Mouse (Mus musculus): Measurements from ENCODE around the gene Rpap2. TPM values are rescaled to one million over a fixed set of nuclear protein-coding genes. Genes with fewer than 3 reads are reported as not detected.
A peak's percentile ranks its signal among the peaks of the same experiment; 100 is the strongest.

Rpap2 gene
- polyA plus RNA-seq, 1 experiment from 2014 or later = 12.5 TPM

DNA sequence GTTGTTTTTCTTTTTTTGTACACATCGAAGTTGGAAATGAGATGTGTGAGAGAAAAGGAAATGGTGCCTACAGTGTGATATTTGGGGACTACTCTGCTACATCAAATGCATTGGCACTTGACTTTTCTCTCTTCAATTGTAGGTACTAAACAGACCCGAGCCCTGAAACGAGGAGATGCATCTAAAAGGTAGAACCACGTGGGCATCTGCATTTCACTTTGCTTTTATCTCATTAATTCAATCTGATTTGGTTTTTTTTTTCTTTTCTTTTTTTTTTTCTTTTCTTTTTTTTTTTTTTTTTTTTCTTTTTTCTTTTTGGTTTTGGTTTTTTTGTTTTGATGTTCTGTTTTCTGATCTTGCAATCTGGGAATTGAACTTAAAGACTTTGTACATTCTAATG lies 1.2 kb downstream of the Rpap2 start:
- peak overlapping the region; percentile 74; the same call in 1 of the 2 replicates for H3K4me3 ChIP-seq (ENCODE audit: low read depth, low read length)
- no peak overlapping the region for H3K9ac ChIP-seq (replicated peaks; ENCODE audit: low read depth)
- DNase-seq (ENCODE audit: low spot score) (no peak), ATAC-seq (no peak)
- H3K27me3 ChIP-seq (replicated peaks; ENCODE audit: insufficient read depth, low read length) = no peaks in the 10 kb centered on the region
- no peaks in the 10 kb centered on the region for H3K36me3 ChIP-seq (ENCODE audit: insufficient read depth, low read length)
- WGBS = 20% methylated on average over 4 of the region's 4 CpGs
- H3K9me3 ChIP-seq (ENCODE audit: low read length) = no peaks in the 10 kb centered on the region
- no peaks in the 10 kb centered on the region for H3K4me1 ChIP-seq (ENCODE audit: insufficient read depth, low read depth, low read length)
- TF ChIP-seq CTCF (IDR thresholded peaks at IDR 0.05) = no peak
- TF ChIP-seq EP300 (IDR thresholded peaks at IDR 0.05) = no peak
- no peak overlapping the region for H3K27ac ChIP-seq (ENCODE audit: low read length)
- H3K4me2 ChIP-seq (replicated peaks; ENCODE audit: low read depth, low read length) = peak overlapping the region; percentile 74

- ATAC-seq (peak; percentile 33), DNase-seq (ENCODE audit: low spot score) (peak; percentile 75)
- H3K4me3 ChIP-seq (ENCODE audit: low read depth, low read length) = no peak overlapping the region
- no peak overlapping the region for H3K4me2 ChIP-seq (replicated peaks; ENCODE audit: low read depth, low read length)
- TF ChIP-seq EP300 (IDR thresholded peaks at IDR 0.05) = no peak
- TF ChIP-seq CTCF (IDR thresholded peaks at IDR 0.05) = peak; percentile 94
- H3K9ac ChIP-seq (replicated peaks; ENCODE audit: low read depth) = no peak overlapping the region
- WGBS = 5% methylated on average over 2 of the region's 2 CpGs
- no peak overlapping the region for H3K27ac ChIP-seq (ENCODE audit: low read length)
- H3K9me3 ChIP-seq (ENCODE audit: low read length) = no peaks in the 10 kb centered on the region
- H3K4me1 ChIP-seq (ENCODE audit: insufficient read depth, low read depth, low read length) = no peaks in the 10 kb centered on the region
- no peaks in the 10 kb centered on the region; the same call in 1 of the 2 replicates for H3K36me3 ChIP-seq (ENCODE audit: insufficient read depth, low read length)
- H3K27me3 ChIP-seq (replicated peaks; ENCODE audit: insufficient read depth, low read length) = no peaks in the 10 kb centered on the region
Observed at GRCm38 (mm10) chr5:107611224-107611623, 14.1 kb downstream of the Rpap2 start.

- WGBS = 67% methylated on average over 6 of the region's 6 CpGs
- Histone ChIP-seq H3K36me3 (ENCODE audit: insufficient read depth, low read length) (peaks cover 10% of the 10 kb centered on the region; the same call in 1 of the 2 replicates), H3K4me2 (replicated peaks; ENCODE audit: low read depth, low read length) (no peak overlapping the region), H3K4me1 (ENCODE audit: insufficient read depth, low read depth, low read length) (no peaks in the 10 kb centered on the region), H3K4me3 (ENCODE audit: low read depth, low read length) (no peak overlapping the region), H3K9ac (replicated peaks; ENCODE audit: low read depth) (no peak overlapping the region), H3K27ac (ENCODE audit: low read length) (no peak overlapping the region), H3K27me3 (replicated peaks; ENCODE audit: insufficient read depth, low read length) (no peaks in the 10 kb centered on the region), H3K9me3 (ENCODE audit: low read length) (no peaks in the 10 kb centered on the region)
- TF ChIP-seq EP300 (IDR thresholded peaks at IDR 0.05) (no peak), CTCF (IDR thresholded peaks at IDR 0.05) (no peak)
- DNase-seq (ENCODE audit: low spot score) (no peak), ATAC-seq (no peak)
Observed at GRCm38 (mm10) chr5:107617986-107618385, 20.8 kb downstream of the Rpap2 start.

GRCm38 (mm10) chr5:107621327-107621726 lies 24.2 kb downstream of the Rpap2 start:
- DNase-seq (ENCODE audit: low spot score) (no peak), ATAC-seq (no peak)
- H3K4me1 ChIP-seq (ENCODE audit: insufficient read depth, low read depth, low read length) = no peaks in the 10 kb centered on the region
- H3K9me3 ChIP-seq (ENCODE audit: low read length) = no peaks in the 10 kb centered on the region
- no peak overlapping the region for H3K27ac ChIP-seq (ENCODE audit: low read length)
- no peak overlapping the region for H3K4me3 ChIP-seq (ENCODE audit: low read depth, low read length)
- H3K4me2 ChIP-seq (replicated peaks; ENCODE audit: low read depth, low read length) = no peak overlapping the region
- no peak for TF ChIP-seq EP300 (IDR thresholded peaks at IDR 0.05)
- no peak for TF ChIP-seq CTCF (IDR thresholded peaks at IDR 0.05)
- H3K36me3 ChIP-seq (ENCODE audit: insufficient read depth, low read length) = peaks cover 10% of the 10 kb centered on the region; the same call in 1 of the 2 replicates
- no peaks in the 10 kb centered on the region for H3K27me3 ChIP-seq (replicated peaks; ENCODE audit: insufficient read depth, low read length)
- H3K9ac ChIP-seq (replicated peaks; ENCODE audit: low read depth) = no peak overlapping the region
- WGBS = 81% methylated on average over 3 of the region's 3 CpGs

DNA sequence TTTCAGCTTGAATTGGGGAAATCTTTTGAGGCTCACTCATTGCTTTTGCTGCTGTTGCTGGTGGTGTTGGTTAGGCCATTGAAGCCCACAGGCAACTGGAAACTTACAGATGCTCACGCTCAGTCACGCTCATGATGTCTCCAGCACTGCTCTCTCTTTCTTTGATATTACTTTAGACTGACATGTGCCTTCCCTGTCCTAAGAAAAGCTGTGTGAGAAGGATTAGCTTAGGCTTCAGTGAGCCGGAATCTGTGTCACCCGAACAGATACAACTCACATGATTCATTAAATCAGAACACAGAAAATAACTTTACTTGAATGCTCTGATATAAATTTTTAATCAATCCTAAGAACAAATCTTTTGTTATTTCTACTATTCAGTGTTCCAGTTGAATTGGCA lies 36.5 kb downstream of the Rpap2 start:
- no peak overlapping the region for H3K4me3 ChIP-seq (ENCODE audit: low read depth, low read length)
- no peaks in the 10 kb centered on the region for H3K9me3 ChIP-seq (ENCODE audit: low read length)
- no peak overlapping the region for H3K4me2 ChIP-seq (replicated peaks; ENCODE audit: low read depth, low read length)
- no peaks in the 10 kb centered on the region for H3K27me3 ChIP-seq (replicated peaks; ENCODE audit: insufficient read depth, low read length)
- H3K27ac ChIP-seq (ENCODE audit: low read length) = no peak overlapping the region
- WGBS = 91% methylated on average over 4 of the region's 4 CpGs
- H3K4me1 ChIP-seq (ENCODE audit: insufficient read depth, low read depth, low read length) = no peaks in the 10 kb centered on the region
- DNase-seq (ENCODE audit: low spot score) (no peak), ATAC-seq (no peak)
- TF ChIP-seq EP300 (IDR thresholded peaks at IDR 0.05) (no peak), CTCF (IDR thresholded peaks at IDR 0.05) (no peak)
- H3K36me3 ChIP-seq (ENCODE audit: insufficient read depth, low read length) = no peaks in the 10 kb centered on the region
- no peak overlapping the region for H3K9ac ChIP-seq (replicated peaks; ENCODE audit: low read depth)

DNA sequence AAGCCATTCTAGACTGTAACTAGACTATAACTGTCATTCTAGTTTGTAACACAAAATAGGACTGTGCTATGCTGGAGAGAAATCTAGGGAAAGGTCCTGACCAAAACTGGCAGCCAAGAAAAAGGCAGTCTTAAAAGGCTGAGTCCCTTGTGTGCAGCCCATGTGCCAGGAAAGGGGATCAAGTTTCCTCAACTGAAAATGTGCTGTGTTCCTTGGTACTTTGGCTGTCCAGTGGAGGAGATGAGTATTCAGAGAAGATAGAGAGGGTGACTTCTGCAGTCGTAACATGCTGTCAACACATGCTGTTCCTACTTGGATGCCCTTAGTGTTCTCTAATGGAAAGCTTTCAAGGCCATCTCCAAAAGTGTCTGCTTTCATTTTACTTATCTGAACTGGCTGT lies 39.9 kb downstream of the Rpap2 start:
- no peak overlapping the region for H3K27ac ChIP-seq (ENCODE audit: low read length)
- DNase-seq (ENCODE audit: low spot score) (no peak), ATAC-seq (no peak)
- no peak overlapping the region for H3K4me3 ChIP-seq (ENCODE audit: low read depth, low read length)
- no peak overlapping the region for H3K9ac ChIP-seq (replicated peaks; ENCODE audit: low read depth)
- TF ChIP-seq EP300 (IDR thresholded peaks at IDR 0.05) = no peak
- TF ChIP-seq CTCF (IDR thresholded peaks at IDR 0.05) = no peak
- no peaks in the 10 kb centered on the region for H3K27me3 ChIP-seq (replicated peaks; ENCODE audit: insufficient read depth, low read length)
- WGBS = 78% methylated on average over 1 of the region's 1 CpGs
- no peaks in the 10 kb centered on the region for H3K4me1 ChIP-seq (ENCODE audit: insufficient read depth, low read depth, low read length)
- H3K36me3 ChIP-seq (ENCODE audit: insufficient read depth, low read length) = no peaks in the 10 kb centered on the region
- no peak overlapping the region for H3K4me2 ChIP-seq (replicated peaks; ENCODE audit: low read depth, low read length)
- H3K9me3 ChIP-seq (ENCODE audit: low read length) = no peaks in the 10 kb centered on the region

DNA sequence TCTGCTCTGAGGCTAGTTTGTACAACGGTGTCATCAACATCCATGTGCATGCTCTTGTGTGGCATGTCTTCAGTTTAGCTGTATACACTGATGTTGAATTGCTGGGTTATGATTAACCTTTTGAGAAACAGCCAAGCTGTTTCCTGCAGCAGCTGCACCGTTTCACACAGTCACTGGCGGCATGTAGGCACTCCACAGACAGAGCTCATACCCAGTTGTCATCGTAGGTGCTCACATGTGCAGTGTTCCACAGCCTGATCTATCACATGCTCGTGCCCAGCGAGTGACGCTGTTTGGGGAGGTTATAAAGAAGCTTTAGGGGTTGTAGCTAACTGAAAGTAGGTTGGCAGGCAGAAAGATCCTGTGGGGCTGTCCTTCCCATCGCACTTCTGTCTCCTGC lies 41.2 kb downstream of the Rpap2 start:
- TF ChIP-seq EP300 (IDR thresholded peaks at IDR 0.05) = no peak
- TF ChIP-seq CTCF (IDR thresholded peaks at IDR 0.05) = no peak
- DNase-seq (ENCODE audit: low spot score) (no peak), ATAC-seq (no peak)
- Histone ChIP-seq H3K27me3 (replicated peaks; ENCODE audit: insufficient read depth, low read length) (no peaks in the 10 kb centered on the region), H3K4me3 (ENCODE audit: low read depth, low read length) (no peak overlapping the region), H3K27ac (ENCODE audit: low read length) (no peak overlapping the region), H3K9me3 (ENCODE audit: low read length) (no peaks in the 10 kb centered on the region), H3K4me2 (replicated peaks; ENCODE audit: low read depth, low read length) (no peak overlapping the region), H3K36me3 (ENCODE audit: insufficient read depth, low read length) (no peaks in the 10 kb centered on the region), H3K9ac (replicated peaks; ENCODE audit: low read depth) (no peak overlapping the region), H3K4me1 (ENCODE audit: insufficient read depth, low read depth, low read length) (no peaks in the 10 kb centered on the region)
- WGBS = 72% methylated on average over 8 of the region's 8 CpGs
